Mouse (Mus musculus): Measurements from ENCODE around the gene Zc3h18.

- TF ChIP-seq CTCF (IDR thresholded peaks at IDR 0.05; ENCODE audit: low read depth, low read length) (no peak), POLR2A (IDR thresholded peaks at IDR 0.05; ENCODE audit: borderline replicate concordance, low read depth, low read length) (no peak)
These were observed 53.7 kb downstream of the Zc3h18 start for GRCm38 (mm10) chr8:122430058-122430636.
